Mouse (Mus musculus) forebrain, embryonic 14.5 days (tissue): ENCODE results near the gene Acbd5. TPM values are rescaled to one million over a fixed set of nuclear protein-coding genes. Genes with fewer than 3 reads are reported as not detected.

Experiments used
- ATAC-seq: fragments of 200-750 bp; cut with Nextera tagmentation; 2 replicates; pipeline ENCODE4 v1.8.0; 2017; ENCODE audit warnings: mild to moderate bottlenecking, moderate library complexity
- DNase-seq: peaks from one replicate; pipeline ENCODE4 v3.0.0-alpha.2; 2015; ENCODE audit warnings: low spot score
- H3K27ac ChIP-seq: fragments of 300-500 bp; sonication (generic); 2 replicates; pipeline ENCODE4 v1.5.1; 2014; ENCODE audit warnings: low read depth, mild to moderate bottlenecking, control low read depth, low read length, moderate library complexity
- H3K27me3 ChIP-seq: fragments of 300-500 bp; sonication (generic); replicated peaks from 2 replicates; pipeline ENCODE4 v1.6.1; 2014; ENCODE audit warnings: low read length, control low read depth, mixed read lengths; ENCODE audit not compliant: control insufficient read depth, insufficient read depth
- H3K36me3 ChIP-seq: fragments of 300-500 bp; sonication (generic); 2 replicates; pipeline ENCODE4 v1.6.1; 2014; ENCODE audit warnings: low read length, control low read depth; ENCODE audit not compliant: control insufficient read depth, insufficient read depth
- H3K4me1 ChIP-seq: fragments of 300-500 bp; sonication (generic); 2 replicates; pipeline ENCODE4 v1.6.1; 2014; ENCODE audit warnings: antibody characterized with exemption, low read length, control low read depth; ENCODE audit not compliant: control insufficient read depth, insufficient read depth
- H3K4me2 ChIP-seq: fragments of 300-500 bp; sonication (generic); 2 replicates; pipeline ENCODE4 v1.6.1; 2014; ENCODE audit warnings: mild to moderate bottlenecking, control low read depth, low read length
- H3K4me3 ChIP-seq: fragments of 300-500 bp; sonication (generic); 2 replicates; pipeline ENCODE4 v1.5.1; 2014; ENCODE audit warnings: low read depth, low read length, control low read depth
- H3K9ac ChIP-seq: fragments of 300-500 bp; sonication (generic); 2 replicates; pipeline ENCODE4 v1.6.1; 2014; ENCODE audit warnings: mild to moderate bottlenecking, low read length, control low read depth, moderate library complexity
- H3K9me3 ChIP-seq: fragments of 300-500 bp; sonication (generic); replicated peaks from 2 replicates; pipeline ENCODE4 v1.6.1; 2016; ENCODE audit warnings: low read length, control low read depth, mixed read lengths; ENCODE audit not compliant: control insufficient read depth
- WGBS: fragments of 180-500 bp; shearing (Covaris S2); extraction: QIAGEN DNeasy Blood & Tissue Kit; methylation state at CpG from one replicate; pipeline ENCODE4 v1.1.7; 2014; 5-methylcytosine and 5-hydroxymethylcytosine counted together
- polyA plus RNA-seq: library from polyadenylated mRNA; unstranded; fragments of >200 nt; fragmentation: Nextera tagmentation; extraction: Ambion mirVana; gene quantifications from 2 replicates; pipeline ENCODE4 v1.2.1, GENCODE M21; 2014

Gene Acbd5
- 39.8 and 49.8 TPM in 2 replicates for polyA plus RNA-seq

DNA sequence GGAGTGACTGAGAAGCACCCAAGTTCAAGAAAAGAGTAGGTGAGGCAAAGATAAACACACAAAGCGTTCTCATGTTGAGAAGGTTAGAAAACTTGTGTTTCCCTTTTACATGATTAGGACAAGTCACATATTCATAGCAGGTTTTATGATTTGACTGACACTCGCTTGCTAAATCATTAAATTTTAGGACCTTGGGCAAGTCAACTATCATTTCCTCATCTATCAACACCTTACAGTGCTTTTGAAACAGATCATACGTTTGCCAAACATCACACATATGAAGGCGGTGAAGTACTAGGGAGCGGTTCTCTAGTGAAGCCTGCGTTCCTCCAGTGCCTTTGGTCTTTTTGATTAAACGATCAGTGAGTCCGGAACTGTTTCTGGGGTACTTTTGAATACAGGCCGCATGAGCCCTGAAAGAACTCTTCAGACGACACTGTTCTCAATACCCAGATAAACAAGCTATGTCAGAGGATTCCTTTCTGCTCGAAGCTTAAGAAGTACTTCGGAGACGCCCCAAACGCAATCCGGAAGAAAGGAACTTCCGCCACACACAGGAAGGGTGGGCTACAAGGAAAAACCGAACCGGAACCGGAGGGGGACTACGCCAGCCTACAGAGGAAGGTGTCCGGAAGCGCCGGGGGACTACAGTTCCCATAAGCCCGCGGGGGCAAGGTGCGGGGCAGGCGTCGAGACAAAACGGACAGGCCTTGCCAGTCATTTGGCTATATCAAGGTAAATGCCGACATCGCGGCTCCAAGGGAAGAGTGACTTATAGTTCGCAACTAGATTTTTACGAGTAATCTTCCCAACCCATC, at the start of gene Acbd5:
Gene Acbd5 (plus strand): TSS at position 616 of the 818 bp plus-strand sequence.
- ATAC-seq (peak; percentile 95), DNase-seq (peak; percentile 99)
- H3K4me3 ChIP-seq = peak within 1 kb of the TSS; percentile 65
- WGBS = 3% methylated on average over 34 of the region's 34 CpGs
- peaks cover 10% of the 10 kb centered on the region for H3K36me3 ChIP-seq
- H3K9me3 ChIP-seq = no peaks in the 10 kb centered on the region
- H3K4me2 ChIP-seq = peak within 1 kb of the TSS; percentile 99
- H3K27ac ChIP-seq = peak within 1 kb of the TSS; percentile 95
- peak within 1 kb of the TSS; percentile 84 for H3K9ac ChIP-seq
- no peaks in the 10 kb centered on the region for H3K27me3 ChIP-seq
- H3K4me1 ChIP-seq = peaks cover 3% of the 10 kb centered on the region; the same call in 1 of the 2 replicates

DNA sequence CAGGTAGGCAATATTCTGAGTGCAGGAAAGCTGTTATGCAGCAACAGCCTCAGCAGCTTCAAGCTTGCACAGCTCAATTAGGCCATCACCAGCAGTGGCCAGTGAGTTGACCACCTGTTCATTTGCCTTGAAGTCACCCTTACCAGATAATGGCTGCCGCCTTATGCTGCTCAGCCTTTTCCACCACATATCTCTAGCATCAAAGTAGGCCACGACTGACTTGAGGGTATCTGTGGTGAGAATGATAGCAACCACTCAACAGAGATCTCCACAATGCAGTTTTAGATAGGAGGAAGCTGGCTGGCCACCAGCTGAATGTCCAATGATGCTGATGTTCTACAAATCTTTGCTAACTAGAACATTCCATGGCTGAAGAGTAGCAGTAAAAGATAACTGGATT, 48.8 kb upstream of the Acbd5 start:
- ATAC-seq (no peak), DNase-seq (no peak)
- Histone ChIP-seq H3K9ac (no peak overlapping the region), H3K4me1 (0 out of 2 replicates have a peak, but pooled peaks cover 3% of the 10 kb centered on the region), H3K27me3 (no peaks in the 10 kb centered on the region), H3K4me3 (no peak overlapping the region), H3K27ac (no peak overlapping the region), H3K9me3 (no peaks in the 10 kb centered on the region), H3K4me2 (no peak overlapping the region), H3K36me3 (no peaks in the 10 kb centered on the region)
- WGBS = 95% methylated on average over 2 of the region's 2 CpGs

DNA sequence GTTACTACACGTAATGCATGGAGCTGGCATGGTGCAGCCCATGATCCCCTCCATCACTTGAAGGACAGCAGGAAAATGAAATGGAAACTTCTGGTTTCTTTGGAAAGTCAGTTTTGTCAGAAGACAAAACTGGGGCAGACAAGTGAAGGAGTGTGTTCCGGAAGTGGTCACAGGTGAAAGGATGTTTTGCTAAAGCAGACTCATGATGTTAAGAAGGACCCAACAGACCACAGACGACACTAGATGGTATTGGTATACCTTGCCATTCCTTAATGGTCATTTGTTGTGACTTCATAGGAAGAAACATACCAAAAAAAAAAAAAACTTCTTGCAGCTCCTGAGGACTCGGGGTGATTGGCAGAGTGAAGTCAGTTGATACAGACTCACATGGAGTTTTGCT, 46.6 kb upstream of the Acbd5 start:
- H3K9ac ChIP-seq = no peak overlapping the region
- H3K36me3 ChIP-seq = no peaks in the 10 kb centered on the region
- no peak overlapping the region for H3K27ac ChIP-seq
- no peak overlapping the region for H3K4me2 ChIP-seq
- WGBS = 87% methylated on average over 4 of the region's 4 CpGs
- 0 out of 2 replicates have a peak, but pooled peaks cover 3% of the 10 kb centered on the region for H3K4me1 ChIP-seq
- H3K27me3 ChIP-seq = no peaks in the 10 kb centered on the region
- DNase-seq (no peak), ATAC-seq (no peak)
- H3K9me3 ChIP-seq = no peaks in the 10 kb centered on the region
- no peak overlapping the region for H3K4me3 ChIP-seq

DNA sequence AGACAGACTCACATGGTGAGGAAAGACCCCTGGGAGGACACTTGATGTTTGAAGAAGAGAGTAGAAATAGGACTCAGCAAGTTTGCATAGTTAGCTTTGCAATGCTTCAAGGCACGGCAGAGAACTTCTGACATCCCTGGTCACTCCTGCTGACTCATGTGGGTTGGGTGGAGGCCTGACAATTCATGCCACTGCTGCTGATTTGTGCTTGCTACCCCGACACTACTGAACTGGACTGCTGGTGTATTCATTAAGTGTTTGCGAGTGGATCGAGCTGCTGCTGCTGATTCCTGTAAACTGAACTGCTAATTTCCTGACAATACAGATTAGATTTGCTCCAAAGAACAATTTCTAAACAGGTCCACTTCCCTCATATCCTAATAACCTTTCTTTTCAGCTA, 46.2 kb upstream of the Acbd5 start:
- Histone ChIP-seq H3K4me3 (no peak overlapping the region), H3K36me3 (no peaks in the 10 kb centered on the region), H3K9me3 (no peaks in the 10 kb centered on the region), H3K4me1 (0 out of 2 replicates have a peak, but pooled peaks cover 3% of the 10 kb centered on the region), H3K9ac (no peak overlapping the region), H3K27me3 (no peaks in the 10 kb centered on the region), H3K27ac (no peak overlapping the region), H3K4me2 (no peak overlapping the region)
- 10% methylated on average over 4 of the region's 4 CpGs for WGBS
- no peak for DNase-seq
- no peak for ATAC-seq

DNA sequence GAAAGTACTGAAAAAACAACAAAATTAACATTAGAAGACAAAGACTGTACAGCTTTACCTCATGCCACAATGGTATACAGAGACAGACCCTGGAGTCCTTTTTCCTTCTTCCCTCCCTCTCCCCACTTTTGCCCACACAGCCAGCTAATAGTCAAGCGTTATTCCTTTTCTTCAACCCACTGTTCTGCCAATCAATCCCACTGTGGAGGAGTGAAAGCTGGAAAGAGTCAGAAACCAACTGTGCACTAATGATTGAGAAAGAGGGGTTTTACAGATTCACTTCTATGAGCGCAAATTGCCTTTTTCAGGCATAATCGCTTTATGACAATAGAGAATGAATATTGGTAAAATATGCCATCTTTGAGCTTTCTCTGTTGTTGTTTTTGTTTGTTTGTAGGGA, 44.9 kb upstream of the Acbd5 start:
- Histone ChIP-seq H3K4me2 (no peak overlapping the region), H3K9me3 (no peaks in the 10 kb centered on the region), H3K36me3 (no peaks in the 10 kb centered on the region), H3K4me3 (no peak overlapping the region), H3K27me3 (no peaks in the 10 kb centered on the region), H3K27ac (no peak overlapping the region), H3K4me1 (0 out of 2 replicates have a peak, but pooled peaks cover 3% of the 10 kb centered on the region), H3K9ac (no peak overlapping the region)
- no peak for ATAC-seq
- DNase-seq = no peak
- WGBS = 71% methylated on average over 3 of the region's 3 CpGs

DNA sequence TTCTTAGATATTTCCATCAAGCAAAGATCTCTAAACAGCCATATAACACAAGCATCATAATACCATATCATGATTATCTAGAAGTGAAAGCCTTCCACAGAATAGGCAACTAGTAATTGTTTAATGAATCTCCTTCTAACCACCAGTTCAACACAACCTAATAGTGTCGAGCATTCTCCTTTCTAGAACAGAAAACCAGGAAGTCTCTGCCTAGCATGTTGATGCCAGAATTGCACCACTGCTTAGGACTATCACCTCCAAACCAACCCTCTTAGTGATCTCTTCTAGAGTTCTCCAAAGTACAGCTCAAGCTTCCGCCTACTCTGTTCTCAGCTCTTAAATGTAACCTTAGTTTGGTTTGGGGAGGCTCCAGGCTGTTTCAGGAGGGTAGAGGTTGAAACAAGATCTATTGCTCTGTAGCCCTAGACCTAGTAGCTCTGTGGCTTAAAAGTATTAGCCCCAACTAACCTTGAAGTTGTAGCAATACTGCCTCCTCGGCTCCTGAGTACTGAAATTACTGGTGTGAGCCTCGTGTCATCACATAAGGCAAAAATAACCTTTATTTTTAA, 44.2 kb upstream of the Acbd5 start:
- Histone ChIP-seq H3K4me2 (no peak overlapping the region), H3K4me1 (0 out of 2 replicates have a peak, but pooled peaks cover 3% of the 10 kb centered on the region), H3K27ac (no peak overlapping the region), H3K9ac (no peak overlapping the region), H3K27me3 (no peaks in the 10 kb centered on the region), H3K36me3 (no peaks in the 10 kb centered on the region), H3K4me3 (no peak overlapping the region), H3K9me3 (no peaks in the 10 kb centered on the region)
- DNase-seq = no peak
- ATAC-seq = no peak
- WGBS = 93% methylated on average over 4 of the region's 4 CpGs

DNA sequence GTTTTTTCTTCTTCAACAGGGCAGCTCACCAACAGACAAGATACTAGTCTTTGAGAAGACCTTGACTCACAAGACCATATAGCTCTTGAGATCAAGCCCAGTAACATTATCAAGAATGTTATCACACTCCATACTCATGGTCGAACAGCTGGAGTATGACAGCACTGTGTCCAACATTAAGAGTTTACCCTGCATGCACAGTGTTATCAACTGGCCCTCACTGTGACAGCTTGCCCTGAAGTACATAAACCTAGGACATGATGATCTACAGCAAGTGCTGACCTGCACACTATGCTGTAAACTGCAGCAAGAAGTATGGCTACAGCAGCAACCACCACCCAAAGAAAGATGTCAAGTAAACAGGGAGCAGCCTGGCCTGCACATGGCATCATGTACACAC, 41.6 kb upstream of the Acbd5 start:
- WGBS = 97% methylated on average over 1 of the region's 1 CpGs

DNA sequence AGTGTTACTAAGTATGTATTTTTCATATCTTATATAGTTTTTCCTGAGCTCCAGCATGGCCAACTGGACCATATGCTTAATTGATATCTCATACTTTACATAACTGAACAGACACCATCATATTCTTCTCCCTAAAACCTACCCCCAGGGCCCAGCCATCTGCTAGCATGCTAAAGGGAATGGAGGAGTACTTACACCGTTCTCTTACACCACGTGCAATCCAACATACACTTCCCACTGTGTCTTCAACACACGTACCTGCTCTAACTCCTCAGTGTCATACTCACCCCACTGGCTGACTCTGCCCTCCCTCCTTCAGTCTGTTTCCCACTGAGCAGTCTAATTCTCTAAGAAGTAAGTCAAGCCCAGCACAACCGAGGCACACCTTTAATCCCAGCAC, 39.1 kb upstream of the Acbd5 start:
- WGBS = 76% methylated on average over 4 of the region's 4 CpGs
- no peak for ATAC-seq

More for the DNA sequence above, 41.6 kb upstream of the Acbd5 start:
- Histone ChIP-seq H3K27me3 (no peaks in the 10 kb centered on the region), H3K4me1 (0 out of 2 replicates have a peak, but pooled peaks cover 3% of the 10 kb centered on the region), H3K27ac (no peak overlapping the region), H3K4me3 (no peak overlapping the region), H3K9ac (no peak overlapping the region), H3K4me2 (no peak overlapping the region), H3K9me3 (no peaks in the 10 kb centered on the region), H3K36me3 (no peaks in the 10 kb centered on the region)
- ATAC-seq (no peak), DNase-seq (no peak)

DNA sequence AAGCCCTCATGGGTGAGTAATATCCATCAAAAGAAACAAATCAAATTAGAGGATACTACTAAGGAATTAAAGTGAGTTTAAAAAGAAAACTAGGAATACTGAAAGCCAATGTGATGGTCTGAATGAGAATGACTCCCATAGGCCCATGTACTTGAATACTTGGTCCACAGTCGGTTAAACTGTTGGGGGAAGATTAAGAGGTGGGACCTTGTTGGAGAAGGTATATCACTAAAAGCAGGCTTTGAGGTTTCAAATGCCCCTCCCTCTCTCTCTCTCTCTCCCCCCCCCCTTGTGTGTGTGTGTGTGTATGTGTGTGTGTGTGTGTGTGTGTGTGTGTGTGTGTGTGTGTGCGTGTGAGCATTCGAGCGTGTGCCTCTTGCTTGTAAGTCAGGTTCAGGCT, 37.3 kb upstream of the Acbd5 start:
- ATAC-seq = no peak
- over 99% methylated on average over 4 of the region's 4 CpGs for WGBS

More for the DNA sequence above, 39.1 kb upstream of the Acbd5 start:
- no peak overlapping the region for H3K4me3 ChIP-seq
- no peaks in the 10 kb centered on the region for H3K27me3 ChIP-seq
- no peaks in the 10 kb centered on the region for H3K36me3 ChIP-seq
- H3K9me3 ChIP-seq = no peaks in the 10 kb centered on the region
- no peaks in the 10 kb centered on the region for H3K4me1 ChIP-seq
- H3K27ac ChIP-seq = no peak overlapping the region
- no peak overlapping the region for H3K4me2 ChIP-seq
- no peak overlapping the region for H3K9ac ChIP-seq
- no peak for DNase-seq

More for the DNA sequence above, 37.3 kb upstream of the Acbd5 start:
- H3K4me2 ChIP-seq = no peak overlapping the region
- H3K9ac ChIP-seq = no peak overlapping the region
- H3K36me3 ChIP-seq = no peaks in the 10 kb centered on the region
- H3K9me3 ChIP-seq = no peaks in the 10 kb centered on the region
- no peak overlapping the region for H3K4me3 ChIP-seq
- DNase-seq = no peak
- no peaks in the 10 kb centered on the region for H3K4me1 ChIP-seq
- H3K27me3 ChIP-seq = no peaks in the 10 kb centered on the region
- no peak overlapping the region for H3K27ac ChIP-seq
